ENCODE assay signal across 8 mouse cellular contexts in genomic region chr3:84481104-84481503, GRCm38 (mm10). TPM values are rescaled to one million over a fixed set of nuclear protein-coding genes. Genes with fewer than 3 reads are reported as not detected.
DNase-seq lines count a peak whose midpoint lies in the region; ATAC-seq and TF ChIP-seq lines count a peak whose summit lies in the region.

No protein-coding gene starts in this region.

- ATAC-seq in embryonic facial prominence, embryonic 15.5 days (ENCODE audit: insufficient number of reproducible peaks, low FRiP score, low TSS enrichment, low read depth), result no peak
- ATAC-seq in limb, embryonic 12.5 days (ENCODE audit: insufficient number of reproducible peaks, insufficient read depth, low FRiP score, low TSS enrichment, low read depth), result no peak
- ATAC-seq in midbrain, embryonic 11.5 days (ENCODE audit: low FRiP score), result no peak

- H3K4me1 ChIP-seq in embryonic facial prominence, embryonic 15.5 days, result peaks cover 27% of the 10 kb centered on the region
- peaks cover 26% of the 10 kb centered on the region for H3K4me1 ChIP-seq in limb, embryonic 12.5 days (replicated peaks)
- peaks cover 22% of the 10 kb centered on the region; the same call in 1 of the 2 replicates for H3K4me1 ChIP-seq in midbrain, embryonic 11.5 days (ENCODE audit: control insufficient read depth, insufficient read depth, low read length)
- H3K4me1 ChIP-seq in testis, adult 2 months (ENCODE audit: control insufficient read depth, insufficient read depth, low read length), result peaks cover 10% of the 10 kb centered on the region

- H3K27ac ChIP-seq in embryonic facial prominence, embryonic 15.5 days (replicated peaks), result peak overlapping the region; percentile 75
- no peak overlapping the region for H3K27ac ChIP-seq in limb, embryonic 12.5 days
- H3K27ac ChIP-seq in midbrain, embryonic 11.5 days (ENCODE audit: low read depth, low read length), result no peak overlapping the region
- H3K27ac ChIP-seq in testis, adult 2 months (ENCODE audit: control insufficient read depth, insufficient read depth, low read depth, low read length), result no peak overlapping the region

- H3K9ac ChIP-seq in embryonic facial prominence, embryonic 15.5 days, result 0 out of 2 replicates have a peak overlapping the region, but pooled peaks have one; percentile 45
- H3K9ac ChIP-seq in limb, embryonic 12.5 days (replicated peaks), result no peak overlapping the region
- H3K9ac ChIP-seq in midbrain, embryonic 11.5 days (ENCODE audit: low read length), result no peak overlapping the region

- H3K27me3 ChIP-seq in embryonic facial prominence, embryonic 15.5 days, result peaks cover 25% of the 10 kb centered on the region
- H3K27me3 ChIP-seq in limb, embryonic 12.5 days, result peaks cover 68% of the 10 kb centered on the region
- H3K27me3 ChIP-seq in midbrain, embryonic 11.5 days (ENCODE audit: control insufficient read depth, insufficient read depth, low read length), result peaks cover 33% of the 10 kb centered on the region
- H3K27me3 ChIP-seq in testis, adult 2 months (ENCODE audit: control insufficient read depth, insufficient read depth, low read length), result peaks cover 5% of the 10 kb centered on the region; the same call in 1 of the 2 replicates

- no peak for TF ChIP-seq POLR2A in testis, adult 2 months (IDR thresholded peaks at IDR 0.05; ENCODE audit: control insufficient read depth, low read depth, low read length)

- H3K4me3 ChIP-seq in embryonic facial prominence, embryonic 15.5 days (replicated peaks), result peak overlapping the region; percentile 63
- H3K4me3 ChIP-seq in limb, embryonic 12.5 days (replicated peaks), result peak overlapping the region; percentile 65
- H3K4me3 ChIP-seq in midbrain, embryonic 11.5 days (ENCODE audit: low read depth, low read length), result no peak overlapping the region; the same call in 1 of the 2 replicates
- H3K4me3 ChIP-seq in testis, adult 2 months (ENCODE audit: control insufficient read depth, low read depth, low read length), result peak overlapping the region; percentile 87

- peak overlapping the region; percentile 99 for H3K4me2 ChIP-seq in embryonic facial prominence, embryonic 15.5 days (replicated peaks)
- H3K4me2 ChIP-seq in limb, embryonic 12.5 days, result peak overlapping the region; percentile 98
- H3K4me2 ChIP-seq in midbrain, embryonic 11.5 days, result peak overlapping the region; percentile 98

- H3K9me3 ChIP-seq in embryonic facial prominence, embryonic 15.5 days (replicated peaks), result no peaks in the 10 kb centered on the region
- H3K9me3 ChIP-seq in limb, embryonic 12.5 days, result no peaks in the 10 kb centered on the region
- no peaks in the 10 kb centered on the region for H3K9me3 ChIP-seq in midbrain, embryonic 11.5 days (ENCODE audit: control insufficient read depth, low read length)

- peak; percentile 11 for DNase-seq in cerebellum, adult 11-12 months
- DNase-seq in cerebellum, adult 9-10 months, result no peak
- peak; percentile 59 for DNase-seq in Muller cell, postnatal 12 days (ENCODE audit: inconsistent ontology term)
- peak; percentile 61 for DNase-seq in heart, postnatal 4 days
- no peak for DNase-seq in midbrain, embryonic 11.5 days (ENCODE audit: low spot score, missing footprints)

- WGBS in embryonic facial prominence, embryonic 15.5 days, result 5% methylated on average over 11 of the region's 11 CpGs
- WGBS in limb, embryonic 12.5 days, result 3% methylated on average over 11 of the region's 11 CpGs
- WGBS in midbrain, embryonic 11.5 days, result 3% methylated on average over 11 of the region's 11 CpGs

- no peak for TF ChIP-seq CTCF in testis, adult 2 months (IDR thresholded peaks at IDR 0.05; ENCODE audit: control insufficient read depth, insufficient read depth, insufficient replicate concordance, low read depth, low read length)

- no peaks in the 10 kb centered on the region for H3K36me3 ChIP-seq in embryonic facial prominence, embryonic 15.5 days
- no peaks in the 10 kb centered on the region for H3K36me3 ChIP-seq in limb, embryonic 12.5 days
- no peaks in the 10 kb centered on the region for H3K36me3 ChIP-seq in midbrain, embryonic 11.5 days (ENCODE audit: control insufficient read depth, insufficient read depth, low read length)
- H3K36me3 ChIP-seq in testis, adult 2 months (ENCODE audit: control insufficient read depth, insufficient read depth, low read length), result no peaks in the 10 kb centered on the region

RNA-seq across cellular contexts. Expression of gene Fhdc1, which starts 0.9 kb away (rescaled TPM):
- polyA plus RNA-seq in embryonic facial prominence, embryonic 15.5 days (2015; fragmentation: Nextera tagmentation; extraction: Ambion mirVana), result 10.8 and 11.4 TPM in 2 replicates
- 1 to 10 TPM; 1.0 to 1.3 TPM for total RNA-seq in heart, postnatal 4 days (2021)
- polyA plus RNA-seq in limb, embryonic 12.5 days (2016; fragmentation: Nextera tagmentation; extraction: Ambion mirVana), result 5.5 and 9.4 TPM in 2 replicates
- polyA plus RNA-seq in midbrain, embryonic 11.5 days (2014; fragmentation: Nextera tagmentation; extraction: Ambion mirVana), result 1.0 and 1.7 TPM in 2 replicates
- 24.7 and 24.8 TPM in 2 replicates for polyA plus RNA-seq in testis, adult 2 months (2012; rRNA removed)

Comparison
In these comparisons a context has a peak if more than half of its experiments do, and no peak if none do; other contexts are left out.
1. DNase-seq: peak in cerebellum, adult 11-12 months (single experiment), Muller cell, postnatal 12 days (single experiment) and heart, postnatal 4 days (single experiment); none in cerebellum, adult 9-10 months (single experiment) and midbrain, embryonic 11.5 days (single experiment).
2. Peak in every context shown above with its lines, with median percentiles within 50 percentile points of each other: H3K4me2 ChIP-seq.